Mouse (Mus musculus) ovary, postnatal 36 days (tissue): ENCODE measurements at regions not wholly inside any gene's neighbourhood (a gene's known extent, or its start where the extent isn't known, plus 50 kb on each side); places are given as distances from the start of the nearest gene placed in this dataset.

ENCODE experiments used
- DNase-seq: peaks from one replicate; pipeline ENCODE4 v3.0.0; 2022; ENCODE audit warnings: low spot score, mixed read lengths

GRCm38 (mm10) chr19:44686061-44686460 lies 69.8 kb upstream of the Pax2 start:
- no peak for DNase-seq

GRCm38 (mm10) chr19:44692396-44692795 lies 63.4 kb upstream of the Pax2 start:
- DNase-seq, result peak; percentile 67

- DNase-seq, result no peak
These were observed 63.0 kb upstream of the Pax2 start for GRCm38 (mm10) chr19:44692816-44693215.

- DNase-seq, result no peak
These were observed 60.5 kb upstream of the Pax2 start for GRCm38 (mm10) chr19:44695331-44695730.

- DNase-seq, result no peak
These were observed 59.7 kb upstream of the Pax2 start for GRCm38 (mm10) chr19:44696059-44696712.

- no peak for DNase-seq
These were observed 59.1 kb upstream of the Pax2 start for GRCm38 (mm10) chr19:44696773-44697172.

- no peak for DNase-seq
These were observed 57.2 kb upstream of the Pax2 start for GRCm38 (mm10) chr19:44698382-44699256.
